In the genomic region with DNA sequence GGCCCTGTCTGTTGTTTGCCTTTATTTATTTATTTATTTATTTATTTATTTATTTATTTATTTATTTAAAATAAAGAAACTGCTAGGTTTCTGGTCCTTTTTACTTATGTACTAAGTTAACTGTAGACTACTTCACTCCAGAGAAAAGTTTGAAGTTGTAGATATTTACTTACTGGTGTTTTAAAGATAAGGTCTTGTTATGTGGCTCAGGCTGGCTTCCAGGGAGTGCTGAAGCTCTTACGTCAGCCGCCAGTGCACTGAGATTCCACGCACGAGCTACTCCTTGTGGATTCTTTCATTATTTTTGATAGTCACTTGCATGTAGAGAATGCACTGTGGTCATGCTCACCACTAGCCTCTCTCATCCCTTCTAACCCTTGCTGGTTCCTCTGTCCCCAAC, we compare ENCODE assay signal across 38 mouse cellular contexts. TPM values are rescaled to one million over a fixed set of nuclear protein-coding genes. Genes with fewer than 3 reads are reported as not detected.
"Had no signal": no experiment of that assay in that cellular context is flagged by ENCODE, and none has a peak within 500 bp of the region (broad histone marks: within the 10 kb centered on the region; RNA-seq: fewer than 3 reads in every experiment).

No protein-coding gene starts in this region.

- H3K4me1 ChIP-seq: heart, embryonic 10.5 days; heart, embryonic 12.5 days; heart, embryonic 13.5 days; heart, embryonic 15.5 days; hindbrain, embryonic 10.5 days; hindbrain, embryonic 12.5 days; hindbrain, embryonic 13.5 days; hindbrain, embryonic 15.5 days; intestine, embryonic 15.5 days; kidney, embryonic 15.5 days had no signal

- H3K27ac ChIP-seq: heart, embryonic 10.5 days; heart, embryonic 13.5 days; heart, embryonic 15.5 days; hindbrain, embryonic 10.5 days; hindbrain, embryonic 12.5 days; hindbrain, embryonic 13.5 days; hindbrain, embryonic 14.5 days; hindbrain, embryonic 15.5 days; hindbrain, postnatal 0 days; intestine, embryonic 15.5 days; kidney, embryonic 15.5 days; kidney, postnatal 0 days; layer of hippocampus, adult 2 months had no signal

- ATAC-seq: hindbrain, embryonic 16.5 days; hindbrain, postnatal 0 days; inflammation-experienced regulatory T-cells, adult 6 months; intestine, embryonic 15.5 days; intestine, embryonic 16.5 days; intestine, postnatal 0 days had no signal

- DNase-seq: heart, postnatal 10 days; heart, postnatal 14 days; heart, postnatal 36 days; heart, postnatal 4 days; kidney, adult 11 months; kidney, adult 18-20 months; kidney, adult 2 months; kidney, adult 8-10 months; kidney, adult 9 months; kidney, postnatal 10 days; kidney, postnatal 14 days; kidney, postnatal 25 days; kidney, postnatal 36 days; kidney, postnatal 4 days; layer of hippocampus, adult 9-11 months; layer of hippocampus, postnatal 36 days had no signal

- H3K4me3 ChIP-seq: heart, embryonic 10.5 days; heart, embryonic 12.5 days; heart, embryonic 13.5 days; heart, embryonic 15.5 days; hindbrain, embryonic 10.5 days; hindbrain, embryonic 12.5 days; hindbrain, embryonic 13.5 days; hindbrain, embryonic 15.5 days; intestine, embryonic 15.5 days; kidney, embryonic 15.5 days; layer of hippocampus, adult 2 months had no signal

- H3K4me2 ChIP-seq: heart, embryonic 11.5 days; heart, embryonic 12.5 days; heart, embryonic 13.5 days; heart, embryonic 15.5 days; hindbrain, embryonic 12.5 days; hindbrain, embryonic 13.5 days; hindbrain, embryonic 14.5 days; hindbrain, embryonic 15.5 days; intestine, embryonic 15.5 days; kidney, embryonic 15.5 days had no signal

- H3K9me3 ChIP-seq: heart, embryonic 10.5 days; heart, embryonic 12.5 days; heart, embryonic 13.5 days; heart, embryonic 15.5 days; hindbrain, embryonic 10.5 days; hindbrain, embryonic 12.5 days; hindbrain, embryonic 13.5 days; hindbrain, embryonic 15.5 days; intestine, embryonic 15.5 days; kidney, embryonic 15.5 days had no signal

- H3K36me3 ChIP-seq: heart, embryonic 10.5 days; heart, embryonic 12.5 days; heart, embryonic 13.5 days; heart, embryonic 15.5 days; hindbrain, embryonic 10.5 days; hindbrain, embryonic 12.5 days; hindbrain, embryonic 13.5 days; hindbrain, embryonic 15.5 days; intestine, embryonic 15.5 days; kidney, embryonic 15.5 days had no signal

- H3K9ac ChIP-seq: heart, embryonic 12.5 days; heart, embryonic 13.5 days; heart, embryonic 15.5 days; hindbrain, embryonic 12.5 days; hindbrain, embryonic 13.5 days; hindbrain, embryonic 14.5 days; hindbrain, embryonic 15.5 days; intestine, embryonic 15.5 days; kidney, embryonic 15.5 days had no signal

- H3K27me3 ChIP-seq: heart, embryonic 12.5 days; heart, embryonic 13.5 days; heart, embryonic 15.5 days; hindbrain, embryonic 12.5 days; hindbrain, embryonic 13.5 days; hindbrain, embryonic 15.5 days; intestine, embryonic 15.5 days; kidney, embryonic 15.5 days had no signal

RNA-seq across cellular contexts. Expression of gene Pax9, which starts 45.5 kb away (rescaled TPM):
- polyA plus RNA-seq: heart, embryonic 14.5 days; hindbrain, embryonic 14.5 days; hindbrain, embryonic 15.5 days; hindbrain, postnatal 0 days; intestine, embryonic 14.5 days; intestine, embryonic 15.5 days; intestine, embryonic 16.5 days; intestine, postnatal 0 days; kidney, adult 2 months; large intestine, adult 2 months had no signal
